Mouse (Mus musculus) mesoderm, embryonic 11.5 days (tissue): ENCODE data around the gene Coil.
"Not testable (repeated sequence)": the region's sequence is repeated elsewhere in the genome, so short reads cannot be mapped to it uniquely, and the experiment has no call there.

Experiments used
- DNase-seq: peaks from one replicate; pipeline ENCODE4 v3.0.0-alpha.2; 2012; ENCODE audit warnings: low read depth, low spot score

The Coil gene

GRCm38 (mm10) chr11:88973776-88974701 is 4.0 kb downstream of the Coil start:
- peak; percentile 95 for DNase-seq

- DNase-seq: no peak
These were observed 6.3 kb downstream of the Coil start for GRCm38 (mm10) chr11:88976320-88976719.

GRCm38 (mm10) chr11:88977188-88977587 is 7.1 kb downstream of the Coil start:
- no peak for DNase-seq

GRCm38 (mm10) chr11:88981337-88981736 is 11.3 kb downstream of the Coil start:
- no peak for DNase-seq

- no peak for DNase-seq
These were observed 16.6 kb downstream of the Coil start for GRCm38 (mm10) chr11:88986616-88987015.

GRCm38 (mm10) chr11:88988956-88989355 is 18.9 kb downstream of the Coil start:
- no peak for DNase-seq

GRCm38 (mm10) chr11:88989530-88989929 is 19.5 kb downstream of the Coil start:
- no peak for DNase-seq

- no peak for DNase-seq
These were observed 23.1 kb downstream of the Coil start for GRCm38 (mm10) chr11:88993186-88993585.

- peak; percentile 44 for DNase-seq
These were observed 23.6 kb downstream of the Coil start for GRCm38 (mm10) chr11:88993625-88994024.

GRCm38 (mm10) chr11:88994492-88994891 is 24.4 kb downstream of the Coil start:
- no peak for DNase-seq

- DNase-seq: no peak
These were observed 25.6 kb downstream of the Coil start for GRCm38 (mm10) chr11:88995616-88996015.

GRCm38 (mm10) chr11:88996427-88996826 is 26.4 kb downstream of the Coil start:
- no peak for DNase-seq

GRCm38 (mm10) chr11:88997343-88997742 is 27.3 kb downstream of the Coil start:
- not testable (repeated sequence) for DNase-seq

- no peak for DNase-seq
These were observed 28.4 kb downstream of the Coil start for GRCm38 (mm10) chr11:88998406-88998805.

- DNase-seq: peak; percentile 86
These were observed 29.1 kb downstream of the Coil start, which contains the start of gene Trim25 for GRCm38 (mm10) chr11:88998974-88999722. TSS of gene Trim25 (plus strand) at chr11:88999376.

GRCm38 (mm10) chr11:88999723-89000526 is 29.9 kb downstream of the Coil start:
- no peak for DNase-seq

GRCm38 (mm10) chr11:89000527-89000819 is 30.4 kb downstream of the Coil start:
- DNase-seq: no peak

- no peak for DNase-seq
These were observed 31.5 kb downstream of the Coil start for GRCm38 (mm10) chr11:89001569-89001968.

- no peak for DNase-seq
These were observed 32.0 kb downstream of the Coil start for GRCm38 (mm10) chr11:89002068-89002467.

- no peak for DNase-seq
These were observed 32.6 kb downstream of the Coil start for GRCm38 (mm10) chr11:89002621-89003020.

GRCm38 (mm10) chr11:89003078-89003477 is 33.0 kb downstream of the Coil start:
- no peak for DNase-seq

GRCm38 (mm10) chr11:89003726-89004125 is 33.7 kb downstream of the Coil start:
- no peak for DNase-seq
